Mouse (Mus musculus) intestine, embryonic 16.5 days (tissue): ENCODE data around the gene Arhgef33. TPM values are rescaled to one million over a fixed set of nuclear protein-coding genes. Genes with fewer than 3 reads are reported as not detected.
"Not testable (repeated sequence)": the region's sequence is repeated elsewhere in the genome, so short reads cannot be mapped to it uniquely, and the experiment has no call there.

Experiments used
- ATAC-seq: fragments of 200-750 bp; cut with Nextera tagmentation; 2 replicates; pipeline ENCODE4 v1.8.0; 2017; ENCODE audit warnings: moderate TSS enrichment, moderate library complexity
- H3K27ac ChIP-seq: fragments of 300-500 bp; sonication (generic); 2 replicates; pipeline ENCODE4 v1.5.1; 2014; ENCODE audit warnings: mild to moderate bottlenecking, low read length
- H3K27me3 ChIP-seq: fragments of 300-500 bp; sonication (generic); replicated peaks from 2 replicates; pipeline ENCODE4 v1.6.1; 2014; ENCODE audit warnings: low read length, control low read depth, mixed read lengths; ENCODE audit not compliant: control insufficient read depth, insufficient read depth
- H3K36me3 ChIP-seq: fragments of 300-500 bp; sonication (generic); 2 replicates; pipeline ENCODE4 v1.6.1; 2014; ENCODE audit warnings: low read length, control low read depth; ENCODE audit not compliant: control insufficient read depth, insufficient read depth
- H3K4me1 ChIP-seq: fragments of 300-500 bp; sonication (generic); 2 replicates; pipeline ENCODE4 v1.6.1; 2014; ENCODE audit warnings: low read length, control low read depth, mixed read lengths; ENCODE audit not compliant: control insufficient read depth, insufficient read depth
- H3K4me2 ChIP-seq: fragments of 300-500 bp; sonication (generic); 2 replicates; pipeline ENCODE4 v1.6.1; 2014; ENCODE audit warnings: low read depth, low read length, control low read depth
- H3K4me3 ChIP-seq: fragments of 300-500 bp; sonication (generic); 2 replicates; pipeline ENCODE4 v1.5.1; 2014; ENCODE audit warnings: mild to moderate bottlenecking, low read length
- H3K9ac ChIP-seq: fragments of 300-500 bp; sonication (generic); 2 replicates; pipeline ENCODE4 v1.6.1; 2014; ENCODE audit warnings: low read depth, low read length
- H3K9me3 ChIP-seq: fragments of 300-500 bp; sonication (generic); 2 replicates; pipeline ENCODE4 v1.6.1; 2016; ENCODE audit warnings: low read length, control low read depth; ENCODE audit not compliant: control insufficient read depth
- whole genome bisulfite sequencing: fragments of 180-500 bp; shearing (Covaris S2); extraction: QIAGEN DNeasy Blood & Tissue Kit; methylation state at CpG from one replicate; pipeline ENCODE4 v1.1.7; 2014; 5-methylcytosine and 5-hydroxymethylcytosine counted together
- polyA plus RNA-seq: library from polyadenylated mRNA; unstranded; fragments of >200 nt; fragmentation: Nextera tagmentation; extraction: Ambion mirVana; gene quantifications from 2 replicates; pipeline ENCODE4 v1.2.1, GENCODE M21; 2015

Arhgef33 gene
- polyA plus RNA-seq, 1 experiment from 2014 or later, result 0.33 TPM

- H3K27ac ChIP-seq, result peak within 1 kb of the TSS; percentile 75
- peak within 1 kb of the TSS; percentile 97 for H3K4me2 ChIP-seq
- no peaks in the 10 kb centered on the region; the same call in 1 of the 2 replicates for H3K27me3 ChIP-seq
- H3K4me1 ChIP-seq, result no peaks in the 10 kb centered on the region; the same call in 1 of the 2 replicates
- no peaks in the 10 kb centered on the region for H3K36me3 ChIP-seq
- WGBS, result 3% methylated on average over 97 of the region's 102 CpGs
- ATAC-seq, result peak; percentile 99
- H3K9me3 ChIP-seq, result no peaks in the 10 kb centered on the region
- peak within 1 kb of the TSS; percentile 81 for H3K9ac ChIP-seq
- peak within 1 kb of the TSS; percentile 56 for H3K4me3 ChIP-seq
These were observed 66.0 kb downstream of the Arhgef33 start, which contains the start of gene Gm10190 for GRCm38 (mm10) chr17:80372989-80373725. Gene Gm10190, minus strand, starts transcription at chr17:80373541.

DNA sequence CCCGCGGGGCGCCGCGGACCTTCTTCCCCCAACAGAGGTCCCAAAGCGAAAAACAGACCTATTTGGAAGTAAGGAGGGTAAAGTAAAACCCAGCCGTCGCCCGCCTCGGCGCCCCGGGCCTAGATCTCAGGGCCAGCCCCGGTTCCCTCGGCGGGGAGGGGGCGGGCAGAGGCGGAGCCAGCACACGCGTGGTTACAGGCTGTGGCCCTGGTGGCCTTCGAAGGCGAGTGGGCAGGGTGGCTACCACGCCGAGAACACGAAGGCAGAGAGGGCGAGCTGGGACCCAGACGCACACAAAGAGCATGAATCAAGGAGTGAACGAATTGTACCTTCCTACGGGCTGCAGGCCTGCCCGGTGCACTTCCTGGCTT is 66.5 kb downstream of the Arhgef33 start:
- 23% methylated on average over 28 of the region's 29 CpGs for whole genome bisulfite sequencing
- ATAC-seq, result peak; percentile 75
- no peaks in the 10 kb centered on the region; the same call in 1 of the 2 replicates for H3K4me1 ChIP-seq
- H3K4me3 ChIP-seq, result peak overlapping the region; percentile 56
- H3K4me2 ChIP-seq, result peak overlapping the region; percentile 97
- H3K36me3 ChIP-seq, result no peaks in the 10 kb centered on the region
- peak overlapping the region; percentile 81 for H3K9ac ChIP-seq
- no peaks in the 10 kb centered on the region; the same call in 1 of the 2 replicates for H3K27me3 ChIP-seq
- no peaks in the 10 kb centered on the region for H3K9me3 ChIP-seq
- no peak overlapping the region for H3K27ac ChIP-seq

- H3K4me1 ChIP-seq, H3K27ac ChIP-seq, H3K27me3 ChIP-seq, H3K9me3 ChIP-seq, H3K4me2 ChIP-seq, H3K9ac ChIP-seq, ATAC-seq, H3K4me3 ChIP-seq, H3K36me3 ChIP-seq: not testable (repeated sequence)
These were observed 71.2 kb downstream of the Arhgef33 start for GRCm38 (mm10) chr17:80378386-80378785.

DNA sequence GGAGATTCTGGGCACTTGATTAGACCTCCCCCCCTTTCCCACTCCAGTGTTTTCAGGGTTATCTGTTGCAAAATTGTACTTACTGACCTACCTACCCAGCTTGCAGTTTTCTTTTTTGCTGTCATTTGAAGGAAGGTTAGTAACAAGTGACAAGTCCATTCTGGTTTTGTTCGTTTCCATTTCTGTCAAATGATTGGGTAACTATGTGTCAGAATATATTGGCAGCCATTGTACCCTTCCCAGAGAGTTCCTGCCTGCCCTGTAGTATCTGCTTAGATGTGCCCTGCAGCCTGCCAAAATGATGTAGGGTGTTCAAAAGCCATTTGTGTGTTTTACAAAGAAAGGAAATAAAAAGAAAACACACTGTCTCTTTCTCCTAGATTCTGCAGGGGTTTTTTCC is 78.5 kb downstream of the Arhgef33 start:
- WGBS, result 60% methylated on average over 1 of the region's 1 CpGs
- no peaks in the 10 kb centered on the region for H3K27me3 ChIP-seq
- H3K27ac ChIP-seq, result no peak overlapping the region
- no peak overlapping the region for H3K4me3 ChIP-seq
- no peak for ATAC-seq
- no peaks in the 10 kb centered on the region for H3K36me3 ChIP-seq
- no peak overlapping the region for H3K9ac ChIP-seq
- H3K4me1 ChIP-seq, result no peaks in the 10 kb centered on the region
- no peaks in the 10 kb centered on the region for H3K9me3 ChIP-seq
- H3K4me2 ChIP-seq, result no peak overlapping the region

GRCm38 (mm10) chr17:80390024-80390423 is 82.8 kb downstream of the Arhgef33 start:
- Histone ChIP-seq H3K4me1 (no peaks in the 10 kb centered on the region), H3K27ac (no peak overlapping the region), H3K4me3 (no peak overlapping the region), H3K4me2 (no peak overlapping the region), H3K36me3 (no peaks in the 10 kb centered on the region), H3K9ac (no peak overlapping the region), H3K27me3 (no peaks in the 10 kb centered on the region), H3K9me3 (no peaks in the 10 kb centered on the region)
- ATAC-seq, result no peak
- 71% methylated on average over 10 of the region's 10 CpGs for WGBS

DNA sequence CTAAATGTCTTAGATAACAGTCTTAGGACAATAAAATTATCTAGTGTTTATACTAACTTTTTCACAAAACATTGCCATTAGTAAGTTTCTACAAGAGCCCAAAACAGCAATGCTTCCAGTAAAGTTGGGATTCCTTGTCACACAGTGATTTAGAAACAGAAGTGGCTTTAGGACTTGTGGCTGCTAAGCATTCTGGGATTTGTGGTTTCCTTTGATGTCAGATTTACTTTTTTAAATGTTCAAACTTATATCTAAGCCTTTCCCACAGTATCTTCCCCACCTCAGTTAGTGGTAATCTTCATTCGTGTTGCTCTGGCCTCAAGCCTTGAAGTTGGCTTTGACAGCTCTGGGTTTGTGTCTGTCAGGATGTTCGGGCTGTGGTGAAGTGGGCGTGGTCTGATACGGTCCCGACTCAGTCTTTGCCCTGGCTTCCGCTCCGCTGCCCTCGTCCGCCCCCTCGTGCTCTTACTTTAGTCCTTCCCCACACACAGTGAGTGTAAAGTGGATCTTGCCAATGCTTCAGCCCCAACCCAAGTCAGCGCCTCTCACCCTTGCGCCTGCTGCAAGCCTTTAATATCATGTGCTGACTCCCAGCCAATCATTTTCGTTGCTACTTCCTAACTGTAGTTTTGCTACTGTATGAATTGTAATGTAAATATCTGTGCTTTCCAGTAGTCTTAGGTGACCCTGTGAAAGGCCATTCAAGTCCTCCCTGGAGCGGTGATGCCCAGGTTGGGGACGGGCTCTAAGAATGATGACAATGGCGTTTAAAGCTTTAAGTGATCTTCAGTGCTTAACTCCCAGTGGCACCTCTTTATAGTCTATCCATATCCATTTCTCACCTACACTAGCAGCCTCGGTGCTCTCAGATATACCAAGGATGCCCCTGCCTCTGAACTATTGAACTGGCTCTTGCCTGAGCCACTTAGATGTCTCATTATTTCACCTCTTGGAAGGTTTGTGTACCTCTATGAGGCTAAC is 84.5 kb downstream of the Arhgef33 start:
- no peaks in the 10 kb centered on the region for H3K9me3 ChIP-seq
- H3K4me2 ChIP-seq, result peak overlapping the region; percentile 52
- no peaks in the 10 kb centered on the region for H3K27me3 ChIP-seq
- no peaks in the 10 kb centered on the region for H3K4me1 ChIP-seq
- WGBS, result 14% methylated on average over 17 of the region's 17 CpGs
- H3K36me3 ChIP-seq, result no peaks in the 10 kb centered on the region
- H3K4me3 ChIP-seq, result peak overlapping the region; percentile 52
- no peak overlapping the region for H3K27ac ChIP-seq
- peak overlapping the region; percentile 58 for H3K9ac ChIP-seq
- peak; percentile 90 for ATAC-seq

- Histone ChIP-seq H3K36me3 (peaks cover 6% of the 10 kb centered on the region; the same call in 1 of the 2 replicates), H3K4me1 (no peaks in the 10 kb centered on the region), H3K27me3 (no peaks in the 10 kb centered on the region), H3K9ac (no peak overlapping the region), H3K4me2 (no peak overlapping the region), H3K4me3 (no peak overlapping the region), H3K27ac (no peak overlapping the region), H3K9me3 (no peaks in the 10 kb centered on the region)
- 90% methylated on average over 7 of the region's 7 CpGs for WGBS
- ATAC-seq, result no peak
These were observed 91.0 kb downstream of the Arhgef33 start for GRCm38 (mm10) chr17:80398243-80398642.

DNA sequence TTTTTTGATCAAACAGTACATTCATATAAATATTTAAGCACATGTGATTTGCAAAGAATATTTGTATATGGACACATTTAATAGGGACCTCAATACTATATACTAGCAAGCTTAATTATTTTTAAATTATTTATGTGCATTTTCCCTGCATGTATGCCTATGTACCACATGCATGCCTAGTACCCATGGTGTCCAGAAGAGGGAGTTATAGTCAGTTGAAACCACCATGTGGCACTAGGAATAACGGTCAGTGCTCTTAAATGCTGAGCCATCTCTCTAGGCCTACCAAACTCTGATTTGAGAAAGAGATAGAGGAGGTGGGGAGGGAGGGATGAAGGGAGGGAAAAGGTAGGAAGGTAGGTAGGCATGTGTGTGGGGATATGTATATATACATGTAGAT is 104.0 kb downstream of the Arhgef33 start:
- no peak overlapping the region for H3K9ac ChIP-seq
- H3K4me2 ChIP-seq, result no peak overlapping the region
- WGBS, result 59% methylated on average over 1 of the region's 1 CpGs
- H3K27me3 ChIP-seq, result no peaks in the 10 kb centered on the region
- H3K4me3 ChIP-seq, result no peak overlapping the region
- no peaks in the 10 kb centered on the region for H3K4me1 ChIP-seq
- peaks cover 10% of the 10 kb centered on the region for H3K36me3 ChIP-seq
- no peaks in the 10 kb centered on the region; the same call in 1 of the 2 replicates for H3K9me3 ChIP-seq
- no peak overlapping the region for H3K27ac ChIP-seq
- ATAC-seq, result no peak

DNA sequence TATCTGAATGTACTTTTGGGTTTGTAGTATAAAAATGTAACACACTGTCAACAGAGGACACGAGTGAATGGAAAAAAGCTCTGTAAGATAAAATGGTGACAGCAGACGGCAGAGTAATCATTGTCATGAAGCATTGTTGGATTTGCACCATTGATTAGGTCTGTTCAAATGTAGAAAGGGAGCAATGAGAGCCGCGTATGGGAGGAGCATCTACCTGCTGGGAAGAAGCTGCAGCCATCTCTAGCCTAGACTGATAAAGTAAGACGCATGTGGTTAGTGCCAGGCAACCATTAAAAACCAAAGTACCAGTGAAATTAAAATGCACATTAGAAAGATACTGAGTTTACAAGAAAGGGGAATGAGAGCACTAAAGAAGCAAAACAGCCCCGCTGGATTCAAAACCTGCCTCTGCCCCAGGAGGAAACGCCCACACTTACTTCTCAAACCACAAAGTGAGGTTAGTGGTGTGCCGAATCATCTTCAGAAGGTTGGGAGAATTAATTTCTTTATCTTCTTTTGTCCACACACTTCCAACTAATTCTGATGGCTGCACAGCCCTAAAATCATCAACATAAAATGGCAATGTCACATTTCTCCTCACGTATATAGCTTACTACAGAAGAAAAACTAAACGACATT is 111.5 kb downstream of the Arhgef33 start:
- Histone ChIP-seq H3K27ac (no peak overlapping the region), H3K4me1 (no peaks in the 10 kb centered on the region), H3K4me2 (no peak overlapping the region), H3K36me3 (peaks cover 8% of the 10 kb centered on the region), H3K27me3 (no peaks in the 10 kb centered on the region), H3K4me3 (no peak overlapping the region), H3K9ac (no peak overlapping the region), H3K9me3 (no peaks in the 10 kb centered on the region)
- ATAC-seq, result no peak
- WGBS, result 86% methylated on average over 10 of the region's 10 CpGs
